Mouse (Mus musculus) mouse trophoblast stem cell (cell line): ENCODE measurements around the gene Awat1.

ENCODE experiments used
- in situ Hi-C, 2 experiments: fragments of 300-500 bp; cut with MseI, MboI; formaldehyde crosslinking; loops; 2 replicates in 1 of 2; 3 replicates in 1 of 2; pipeline ENCODE4 v1.15.1; 2025

Awat1 gene

DNA sequence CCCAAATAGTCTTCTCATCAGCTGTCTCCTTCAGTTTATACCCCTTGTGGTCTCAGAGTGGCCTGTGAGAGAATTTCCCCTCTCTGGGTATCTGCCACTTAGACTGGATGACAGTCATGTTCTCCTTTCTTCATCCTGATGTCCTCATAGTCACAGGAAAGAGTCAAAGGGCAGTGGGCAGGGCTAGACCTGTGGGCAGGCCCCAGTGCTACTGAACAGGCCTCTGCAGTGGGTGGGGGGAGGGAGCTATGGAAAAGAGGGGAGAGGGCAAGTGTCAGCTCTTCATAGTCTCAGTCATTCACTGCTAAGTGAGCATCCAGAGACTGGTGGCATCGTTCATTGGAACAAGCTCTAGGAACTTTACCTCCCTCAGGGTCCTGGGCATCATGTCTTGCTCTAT, at the start of gene Awat1:
Gene Awat1, plus strand, starts transcription at position 301 of the 400 bp plus-strand sequence.
- in situ Hi-C loops, result no loop called here

DNA sequence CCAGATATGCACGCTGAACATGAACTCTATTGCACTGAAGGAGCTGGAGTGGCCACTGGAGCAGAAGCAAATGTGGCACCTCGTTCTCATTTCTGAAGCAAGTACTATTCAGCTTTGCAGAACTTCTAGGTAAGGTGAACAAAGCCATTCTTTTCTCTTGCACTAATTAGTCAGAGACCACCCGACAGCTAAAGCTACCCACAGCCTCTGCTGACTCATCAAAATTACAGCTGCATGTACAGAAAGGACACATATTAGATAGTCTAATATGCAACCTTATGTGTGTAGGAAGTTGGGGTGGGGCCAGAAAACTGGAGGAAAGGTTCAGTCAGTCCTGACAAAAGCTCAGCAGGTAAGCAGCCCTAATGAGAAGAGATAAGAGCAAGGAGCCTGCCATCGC, 47.6 kb upstream of the Awat1 start, which contains the start of gene Dgat2l6:
Gene Dgat2l6, plus strand, starts transcription at position 368 of the 400 bp plus-strand sequence.
- in situ Hi-C loops, result no loop called here

DNA sequence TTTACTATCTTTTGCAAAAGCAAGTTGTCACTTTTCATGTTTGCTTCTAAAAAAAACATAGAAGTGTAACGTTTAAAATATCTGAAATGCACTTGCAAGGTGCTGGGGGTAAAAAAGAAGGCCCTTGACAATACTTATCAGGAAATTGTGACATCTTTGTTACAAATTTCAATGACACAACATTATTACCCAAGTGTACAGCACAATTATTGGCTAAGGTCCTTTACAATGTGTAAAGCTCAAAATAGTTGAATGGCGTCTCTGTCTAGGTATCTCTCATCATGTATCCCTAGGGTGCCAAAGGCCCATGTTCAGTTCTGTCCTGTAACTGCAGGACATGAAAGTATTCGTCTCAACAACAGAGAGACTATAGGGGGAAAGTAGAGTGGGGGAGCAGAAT, 16.0 kb upstream of the Awat1 start:
- in situ Hi-C loops, result no loop called here

DNA sequence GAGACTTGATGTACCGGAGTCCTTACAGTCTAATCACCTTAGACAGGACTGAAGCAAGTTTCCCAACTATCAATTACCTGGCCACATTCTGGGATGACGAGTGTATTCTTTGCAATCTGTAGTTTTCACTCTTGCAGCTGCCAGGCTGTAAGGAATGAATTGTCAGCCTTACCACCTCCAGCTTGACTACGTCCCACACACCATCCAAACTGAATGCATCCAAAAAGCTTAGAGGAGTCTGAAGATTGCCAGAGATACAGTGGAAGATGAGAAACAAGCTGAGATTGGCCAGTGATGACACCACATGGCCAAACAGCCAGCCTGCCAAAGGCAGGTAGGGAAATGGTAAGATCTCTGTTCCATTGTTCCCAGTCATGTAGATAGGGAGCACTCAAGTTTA, 6.4 kb upstream of the Awat1 start:
- in situ Hi-C loops, result no loop called here

DNA sequence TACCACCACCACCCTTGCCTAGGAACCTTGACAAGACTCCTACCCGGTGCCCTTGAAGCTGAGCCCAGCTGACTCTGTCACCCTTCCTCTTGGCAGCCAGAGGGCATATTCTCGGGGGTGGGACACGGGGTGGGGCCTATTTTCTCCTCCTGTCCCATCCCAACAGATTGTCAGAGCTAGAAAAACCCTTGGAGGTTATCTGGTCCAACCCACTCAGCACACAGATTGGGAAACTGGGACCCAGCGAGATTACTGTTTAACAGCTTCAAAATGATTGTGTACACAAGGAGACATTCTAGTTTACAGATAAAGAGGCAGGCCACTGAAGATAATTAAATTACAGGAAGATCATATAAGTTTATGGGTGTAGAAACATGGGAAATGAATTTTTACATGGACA, 22.7 kb downstream of the Awat1 start, which contains the start of gene P2ry4:
Gene P2ry4, minus strand, starts transcription at position 79 of the 400 bp plus-strand sequence.
- in situ Hi-C loops, result no loop called here

DNA sequence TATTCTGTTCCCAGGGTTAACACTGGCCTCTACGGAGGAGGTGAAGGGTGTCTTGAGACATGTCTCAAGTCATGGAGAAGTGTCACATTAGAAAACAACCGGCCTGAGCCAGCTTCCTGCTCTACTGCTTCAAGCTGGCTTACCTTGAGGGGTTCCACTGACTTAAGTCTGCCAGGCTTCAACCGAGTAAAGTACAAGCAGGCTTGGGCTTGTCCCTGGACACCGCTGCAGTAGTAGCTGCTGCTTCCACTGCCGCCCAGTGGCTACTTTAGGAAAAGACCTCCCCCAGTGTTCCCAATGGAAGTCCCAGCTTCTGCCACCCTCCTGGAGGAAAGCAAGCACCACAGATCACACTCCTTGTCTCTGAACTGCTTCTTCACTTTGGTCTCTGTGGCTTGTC, 25.4 kb downstream of the Awat1 start:
- in situ Hi-C loops, result no loop called here

DNA sequence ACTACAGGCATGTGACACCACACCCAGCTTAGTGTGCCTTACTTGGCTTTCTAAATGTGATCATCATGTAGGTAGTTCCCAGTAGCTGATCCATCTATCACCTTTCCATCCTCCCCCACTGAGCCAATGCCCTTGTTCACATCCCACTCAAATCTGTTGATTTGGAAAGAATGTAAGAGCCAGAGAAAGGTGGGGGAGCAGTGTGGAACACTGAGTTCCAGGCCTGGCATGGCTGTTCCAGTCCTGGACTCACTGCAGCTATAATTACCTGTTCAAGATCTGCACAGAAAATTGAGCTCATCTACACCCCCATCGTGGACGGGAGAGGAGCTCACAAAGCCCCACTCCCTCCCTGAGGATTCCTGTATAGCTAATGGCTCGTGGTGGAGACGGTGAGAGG, 27.7 kb downstream of the Awat1 start:
- in situ Hi-C loops, result no loop called here

DNA sequence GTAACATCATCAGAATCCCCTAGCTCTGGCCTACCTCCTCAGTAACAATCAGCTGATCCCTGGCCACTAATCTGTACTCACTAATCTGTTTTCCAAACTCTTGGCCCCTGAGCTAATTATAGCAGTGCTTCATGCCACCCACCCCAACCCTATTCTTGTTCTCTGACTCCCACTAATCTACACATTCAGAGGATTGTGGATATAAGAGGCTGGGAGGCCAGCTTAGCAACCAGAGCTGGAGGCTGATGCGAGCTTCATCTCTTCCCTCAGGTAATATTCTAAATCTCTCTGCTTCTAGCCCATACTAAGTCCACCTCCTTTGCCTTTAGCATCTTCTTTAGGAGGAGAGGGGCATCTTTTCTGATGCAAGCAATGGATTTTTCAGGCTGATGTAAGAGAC, 33.3 kb downstream of the Awat1 start, which contains the start of gene Arr3:
Gene Arr3, plus strand, starts transcription at position 184 of the 400 bp plus-strand sequence.
- in situ Hi-C loops, result no loop called here

DNA sequence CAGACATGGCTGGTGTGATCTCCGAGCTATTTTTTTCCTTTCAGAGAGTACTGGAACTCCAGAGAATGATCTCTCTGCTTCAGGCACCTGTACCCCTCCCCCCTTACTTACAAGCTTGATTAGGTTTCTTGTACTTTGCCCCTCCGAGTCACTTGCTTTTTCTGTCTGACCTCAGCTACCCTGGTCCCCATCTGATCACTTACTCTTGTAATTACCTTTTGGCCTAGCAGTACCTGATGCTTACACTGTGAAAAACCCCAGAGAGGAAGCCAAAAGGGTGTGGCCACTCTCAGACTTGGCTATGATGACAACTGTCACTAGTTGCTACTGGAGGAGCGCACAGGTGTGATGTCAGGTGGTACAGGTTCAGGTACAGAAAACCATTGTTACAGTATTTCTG, 46.4 kb downstream of the Awat1 start:
- in situ Hi-C loops, result no loop called here

DNA sequence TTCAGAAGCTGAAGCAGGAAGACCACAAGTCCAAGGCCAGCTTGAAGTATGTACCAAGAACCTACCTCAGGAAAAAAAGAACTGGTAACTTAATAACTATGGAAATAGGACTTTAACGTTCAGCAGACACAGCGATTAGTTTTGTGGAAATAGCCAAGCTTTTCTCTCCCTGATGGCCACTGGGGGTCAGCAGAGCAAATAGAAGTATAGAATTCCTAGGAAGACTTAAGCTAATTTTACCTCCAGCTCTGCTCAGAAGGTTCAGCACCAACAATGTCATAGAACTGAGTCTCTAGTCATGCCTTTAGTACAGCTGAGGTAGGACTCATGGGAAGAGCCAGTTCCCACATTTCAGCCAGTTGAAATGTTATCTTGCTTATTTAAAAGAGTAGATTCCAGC, 49.3 kb downstream of the Awat1 start:
- in situ Hi-C loops, result no loop called here

DNA sequence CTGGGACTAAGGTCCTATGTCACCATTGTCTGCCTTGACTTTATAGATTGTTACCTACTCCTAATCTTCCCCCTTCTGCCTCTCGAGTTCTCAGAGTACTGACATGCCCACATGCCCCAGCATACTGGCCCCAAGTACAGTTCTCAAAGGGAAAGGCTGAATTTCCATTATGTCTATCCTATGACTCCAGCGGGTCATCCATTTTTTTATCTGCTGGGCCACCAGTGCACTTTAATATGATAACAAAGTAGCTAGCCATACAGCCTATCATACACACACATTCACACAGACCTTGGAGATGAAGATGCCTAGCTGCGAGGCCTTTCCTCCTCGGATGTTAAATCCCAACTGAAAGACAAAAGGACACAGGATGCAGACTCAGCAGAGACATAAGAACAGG, 52.2 kb downstream of the Awat1 start:
- in situ Hi-C loops, result no loop called here

DNA sequence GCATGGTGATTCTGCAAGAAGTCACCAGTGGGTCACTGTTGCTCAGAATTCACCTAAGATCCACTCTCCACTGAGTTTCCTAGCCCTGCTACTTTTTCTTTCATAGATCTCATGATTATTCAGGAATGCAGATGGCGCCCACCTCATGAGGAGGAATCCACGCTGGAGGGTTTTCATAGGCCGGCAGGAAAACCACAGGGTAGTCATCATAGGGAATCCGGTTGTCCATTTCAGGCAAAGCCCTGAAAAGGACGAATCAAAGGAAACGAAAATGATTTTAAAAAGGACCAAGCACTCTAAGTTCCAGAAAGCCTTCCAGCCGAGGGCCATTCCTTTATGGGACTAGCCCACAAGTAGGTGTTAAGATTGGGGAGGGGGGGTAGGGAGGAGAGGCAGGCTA, 53.1 kb downstream of the Awat1 start:
- in situ Hi-C loops, result no loop called here

DNA sequence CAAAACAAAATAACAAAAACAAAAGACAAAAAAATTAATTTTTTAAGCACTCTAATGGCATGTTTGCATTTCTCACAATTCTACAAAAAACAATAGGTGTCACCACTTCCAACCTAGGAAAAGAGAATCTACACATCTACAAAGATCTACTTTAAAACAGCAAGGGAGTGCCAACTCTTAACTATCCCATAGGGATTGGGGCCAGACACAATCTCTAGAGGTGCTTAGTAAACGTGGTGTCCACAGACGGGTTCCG, 53.4 kb downstream of the Awat1 start, which contains the start of gene Kif4:
Gene Kif4, plus strand, starts transcription at position 192 of the 256 bp plus-strand sequence.
- in situ Hi-C loops, result no loop called here

DNA sequence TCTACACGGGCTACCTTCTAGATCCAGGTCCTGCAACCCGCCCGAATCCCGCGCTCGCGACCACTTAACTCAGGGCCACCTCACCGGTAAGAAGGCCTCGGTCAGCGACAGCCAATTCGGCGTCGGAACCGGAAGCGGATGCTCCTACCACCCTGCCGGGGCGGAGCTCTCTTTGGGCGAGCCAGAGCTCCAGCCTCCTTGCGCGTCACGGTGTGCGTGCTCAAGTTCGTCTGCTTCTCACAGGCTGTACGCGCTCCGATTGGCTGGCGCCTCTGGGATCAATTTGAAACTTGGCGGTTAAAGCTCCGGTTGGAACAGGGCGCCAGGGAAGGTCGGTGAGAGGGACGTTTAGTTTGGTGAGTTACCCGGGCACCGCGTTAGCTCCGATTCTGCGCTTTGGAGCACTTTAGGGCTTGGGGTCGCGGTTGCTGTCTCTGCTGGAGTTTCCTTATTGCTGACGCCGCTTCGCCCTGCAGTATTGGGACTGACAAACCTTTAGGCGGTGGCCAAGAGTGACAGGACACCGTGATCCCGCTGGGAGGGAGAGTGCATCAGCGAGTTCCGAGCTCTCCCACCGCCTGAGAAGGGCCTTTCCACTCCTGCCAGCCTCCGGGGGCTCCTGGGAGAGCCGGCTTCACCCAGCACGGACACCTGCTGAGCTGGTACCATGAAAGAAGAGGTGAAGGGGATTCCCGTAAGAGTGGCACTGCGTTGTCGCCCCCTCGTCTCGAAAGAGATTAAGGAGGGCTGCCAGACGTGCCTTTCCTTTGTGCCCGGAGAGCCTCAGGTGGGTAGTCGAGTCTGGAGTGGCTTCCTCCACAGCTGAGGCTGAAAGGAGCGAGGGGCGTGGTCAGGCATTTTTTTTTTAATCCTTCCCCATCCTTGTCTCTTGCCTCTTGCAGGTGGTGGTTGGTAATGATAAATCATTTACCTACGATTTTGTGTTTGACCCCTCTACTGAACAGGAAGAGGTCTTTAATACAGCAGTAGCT, 54.0 kb downstream of the Awat1 start, which contains the start of gene Pdzd11:
Gene Pdzd11, minus strand, starts transcription at position 767 of the 992 bp plus-strand sequence.
- in situ Hi-C loops, result no loop called here
